Mouse (Mus musculus) brain, embryonic 14.5 days (tissue): ENCODE measurements at regions not wholly inside any gene's neighbourhood (a gene's known extent, or its start where the extent isn't known, plus 50 kb on each side); places are given as distances from the start of the nearest gene placed in this dataset.

Experiments used
- CTCF ChIP-seq: fragments of 200-500 bp; IDR thresholded peaks from 2 replicates; pipeline ENCODE4 v1.5.1; 2012; ENCODE audit warnings: inconsistent platforms, mild to moderate bottlenecking, moderate library complexity, borderline replicate concordance; ENCODE audit not compliant: insufficient read depth, insufficient read length; ENCODE audit errors: extremely low read depth
- POLR2A ChIP-seq: fragments of 200-500 bp; IDR thresholded peaks from 2 replicates; pipeline ENCODE4 v1.6.1; 2012; ENCODE audit warnings: mild to moderate bottlenecking, inconsistent platforms, borderline replicate concordance; ENCODE audit not compliant: poor library complexity, insufficient read depth, insufficient read length, severe bottlenecking; ENCODE audit errors: extremely low read depth

DNA sequence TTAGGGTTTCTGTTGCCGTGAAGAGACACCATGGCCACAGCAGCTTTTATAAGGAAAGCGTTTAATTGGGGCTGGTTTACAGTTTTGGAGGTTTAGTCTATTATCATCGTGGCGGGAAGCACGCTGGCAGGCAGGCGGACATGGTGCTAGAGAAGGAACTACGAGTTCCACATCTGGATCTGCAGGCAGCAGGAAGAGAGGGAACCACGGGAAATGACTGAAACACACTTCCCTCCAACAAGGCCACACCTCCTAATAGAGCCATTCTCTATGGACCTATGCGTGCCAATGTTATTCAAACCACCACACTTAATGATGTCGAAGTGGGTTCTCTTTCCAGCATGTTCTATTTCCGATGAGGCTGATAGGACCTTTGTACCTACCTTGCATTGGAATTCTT, 81.3 kb upstream of the Zfp703 start:
- no peak for TF ChIP-seq CTCF
- TF ChIP-seq POLR2A = no peak
